Mouse (Mus musculus) adrenal gland, postnatal 4 days (tissue): ENCODE data around the gene Gabarapl2. TPM values are rescaled to one million over a fixed set of nuclear protein-coding genes. Genes with fewer than 3 reads are reported as not detected.

Source experiments
- DNase-seq, 2 experiments: peaks; one replicate each; pipeline ENCODE4 v3.0.0; 2021 to 2022; ENCODE audit warnings: low spot score in 2 of 2, mixed read lengths in 2 of 2
- long read RNA-seq, 2 experiments: library from polyadenylated mRNA; stranded (forward); transcript quantifications; one replicate each; pipeline ENCODE4 v2.0.0; 2021
- total RNA-seq, 2 experiments: library from RNA; stranded (reverse); gene quantifications; 2 replicates each; pipeline ENCODE4 v1.2.3; 2021

Gene Gabarapl2
- 100 to 1,000 TPM; 115 to 125 TPM for total RNA-seq
- long read RNA-seq, experiment 1, transcript Gabarapl2-201 (4 exons, 1,677 nt) = major isoform, 147 of 153 reads
- long read RNA-seq, experiment 1, partial matches to known transcripts = 0 of 153 reads
- long read RNA-seq, experiment 1, other reads (novel, unspliced or antisense) = 6 of 153 reads
- long read RNA-seq, experiment 2, transcript Gabarapl2-201 (4 exons, 1,677 nt) = major isoform, 185 of 191 reads
- long read RNA-seq, experiment 2, partial matches to known transcripts = 1 of 191 reads
- long read RNA-seq, experiment 2, other reads (novel, unspliced or antisense) = 5 of 191 reads

DNA sequence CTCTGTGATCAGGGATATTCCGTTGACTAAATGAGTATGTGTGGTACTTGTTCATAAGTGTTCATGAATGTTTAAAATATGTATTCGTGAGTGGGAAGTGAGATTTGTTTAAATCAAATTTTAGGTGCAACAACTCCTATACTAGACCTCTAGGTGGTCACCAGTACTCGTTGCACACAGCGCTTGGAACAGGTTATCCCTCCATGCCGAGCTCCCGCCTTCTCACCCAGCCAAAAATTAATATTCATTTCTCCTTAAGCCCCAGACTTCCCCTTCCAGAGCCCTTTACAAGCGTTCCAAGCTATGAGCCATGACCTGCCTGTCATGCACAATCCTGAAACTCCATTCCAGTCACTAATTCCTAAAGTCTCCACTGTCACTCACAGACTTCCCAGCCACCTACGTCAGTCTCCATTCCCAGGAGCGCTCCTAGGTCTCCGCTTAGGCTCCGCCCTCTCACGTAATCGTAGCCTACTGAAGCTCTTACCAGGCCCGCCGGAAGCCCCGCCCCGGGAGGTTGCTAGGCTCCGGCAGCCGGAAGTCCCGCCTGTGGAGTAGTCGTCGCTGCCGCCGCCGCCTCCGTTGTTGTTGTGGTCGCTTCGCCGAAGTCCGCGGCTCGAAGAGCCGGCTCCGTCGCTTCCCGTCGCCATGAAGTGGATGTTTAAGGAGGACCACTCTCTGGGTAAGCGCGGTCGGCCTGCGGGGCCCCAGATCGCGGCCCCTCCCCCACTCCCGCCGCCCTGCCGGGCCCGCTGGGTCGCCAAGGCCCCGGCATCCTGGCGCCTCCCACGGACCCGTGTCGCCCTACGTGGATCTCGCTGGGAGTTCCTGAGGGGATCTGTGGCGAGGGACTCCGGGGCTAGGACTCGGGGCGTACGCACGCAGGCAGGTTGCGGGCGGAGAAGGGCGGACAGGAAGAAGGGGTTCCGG lies at the start of gene Gabarapl2:
Gene Gabarapl2 (plus strand): TSS at position 533 of the 930 bp plus-strand sequence.
- peak; percentile 87 to 91 for DNase-seq

DNA sequence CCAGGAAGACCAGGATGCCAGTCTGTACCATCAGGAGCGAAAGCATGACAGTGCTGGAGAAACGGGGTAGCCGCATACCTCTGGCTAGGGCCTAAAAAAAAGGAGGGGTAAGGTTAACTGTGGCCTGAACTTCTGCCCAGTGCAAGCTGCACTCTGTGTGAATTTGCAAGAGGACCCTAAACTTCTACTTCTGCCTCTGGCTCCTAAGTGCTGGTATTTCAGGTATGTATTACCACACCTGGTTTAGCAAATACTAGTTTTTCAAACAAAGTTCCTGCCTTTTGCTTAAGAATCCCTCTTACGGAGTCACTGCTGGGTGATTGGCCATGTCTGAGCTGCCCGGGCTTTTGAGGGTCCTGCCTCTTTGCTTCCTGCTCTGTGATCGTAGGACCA lies 49.6 kb upstream of the Gabarapl2 start:
- DNase-seq = no peak

GRCm38 (mm10) chr8:111891983-111892382 lies 48.5 kb upstream of the Gabarapl2 start:
- DNase-seq = no peak

GRCm38 (mm10) chr8:111892615-111893014 lies 47.9 kb upstream of the Gabarapl2 start:
- no peak for DNase-seq

DNA sequence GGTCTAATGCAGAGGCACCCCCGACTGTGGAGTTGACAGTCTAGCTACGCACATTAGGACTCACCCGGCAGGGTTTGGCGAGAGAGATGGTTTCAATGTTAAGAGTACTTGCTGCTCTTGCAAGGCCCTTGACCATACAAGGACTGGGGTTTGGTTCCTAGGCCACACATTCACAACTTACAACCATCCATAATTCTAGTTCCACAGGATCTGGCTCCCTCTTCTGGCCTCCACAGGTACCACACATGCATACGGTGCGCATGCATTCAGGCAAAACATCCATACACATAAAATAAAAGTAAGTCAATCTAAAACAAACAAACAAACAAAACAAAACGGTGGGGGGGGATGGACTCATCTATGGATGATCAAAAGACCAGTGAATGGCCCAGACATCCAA lies 45.5 kb upstream of the Gabarapl2 start:
- no peak for DNase-seq

GRCm38 (mm10) chr8:111898586-111898985 lies 41.9 kb upstream of the Gabarapl2 start:
- no peak for DNase-seq

- DNase-seq = no peak
Measured at GRCm38 (mm10) chr8:111902080-111902479, 38.4 kb upstream of the Gabarapl2 start.

GRCm38 (mm10) chr8:111905500-111906121 lies 34.9 kb upstream of the Gabarapl2 start:
- DNase-seq = no peak

DNA sequence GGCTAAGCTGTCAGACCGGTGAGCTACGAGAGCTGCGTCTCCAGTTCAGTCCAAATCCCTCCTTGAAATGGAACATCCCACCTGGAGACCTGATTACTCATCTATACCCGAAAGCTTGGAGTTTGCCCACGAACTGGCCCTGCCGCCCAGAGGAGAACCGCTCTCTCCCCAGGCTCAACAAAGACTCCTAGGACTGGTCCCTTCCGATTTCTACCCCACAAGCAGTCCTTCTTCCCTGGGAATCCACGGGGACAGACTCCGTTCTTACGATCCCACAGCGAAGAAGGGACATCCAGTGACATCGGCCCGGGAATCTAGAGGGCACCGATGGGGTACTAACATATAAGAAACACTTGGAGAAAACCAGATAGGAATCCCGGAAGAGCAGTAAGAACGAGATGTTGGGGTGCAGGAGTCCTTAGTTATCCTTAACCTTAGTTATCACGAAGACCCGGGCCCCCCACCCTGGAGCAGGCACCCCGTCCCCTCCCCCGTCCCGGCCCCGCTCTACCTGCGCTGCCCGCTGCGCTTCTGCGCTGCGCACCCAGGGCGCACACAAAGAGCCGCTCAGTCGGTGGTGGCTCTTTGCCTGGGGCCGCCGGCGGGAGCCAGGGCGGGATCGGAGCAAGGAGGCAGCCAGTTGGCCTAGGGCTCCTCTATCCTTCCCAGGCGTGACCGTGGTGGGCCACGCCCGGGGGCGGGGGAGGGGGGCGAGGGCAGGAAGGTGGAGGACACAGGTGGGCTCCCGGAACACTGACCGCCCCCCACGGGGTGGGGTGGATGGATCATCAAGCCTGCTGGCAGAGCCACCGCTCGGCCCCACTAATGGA lies 30.7 kb upstream of the Gabarapl2 start, which contains the start of gene Chst5:
Gene Chst5 (minus strand): TSS at position 827 of the 830 bp plus-strand sequence.
- DNase-seq = no peak

DNA sequence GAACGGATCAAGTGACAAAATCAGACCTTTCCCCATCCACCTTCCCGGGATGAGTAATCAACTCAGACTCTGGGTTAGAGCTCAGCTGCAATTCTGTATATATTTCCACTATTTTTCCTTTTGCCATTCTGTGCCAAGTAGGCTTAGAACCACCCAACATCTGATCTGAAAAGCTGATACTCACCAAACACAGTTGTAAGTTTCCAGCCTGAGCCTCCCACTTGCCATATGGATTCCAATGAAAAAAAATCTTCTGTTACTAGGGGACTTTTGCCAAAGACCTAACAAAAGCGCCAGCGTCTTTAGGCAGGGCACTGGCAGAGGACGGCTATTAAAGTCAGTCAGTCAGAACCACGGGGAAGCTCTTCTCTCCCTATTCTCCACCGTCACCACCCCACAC lies 28.9 kb upstream of the Gabarapl2 start:
- DNase-seq = no peak

GRCm38 (mm10) chr8:111912860-111913432 lies 27.6 kb upstream of the Gabarapl2 start:
- DNase-seq = no peak

DNA sequence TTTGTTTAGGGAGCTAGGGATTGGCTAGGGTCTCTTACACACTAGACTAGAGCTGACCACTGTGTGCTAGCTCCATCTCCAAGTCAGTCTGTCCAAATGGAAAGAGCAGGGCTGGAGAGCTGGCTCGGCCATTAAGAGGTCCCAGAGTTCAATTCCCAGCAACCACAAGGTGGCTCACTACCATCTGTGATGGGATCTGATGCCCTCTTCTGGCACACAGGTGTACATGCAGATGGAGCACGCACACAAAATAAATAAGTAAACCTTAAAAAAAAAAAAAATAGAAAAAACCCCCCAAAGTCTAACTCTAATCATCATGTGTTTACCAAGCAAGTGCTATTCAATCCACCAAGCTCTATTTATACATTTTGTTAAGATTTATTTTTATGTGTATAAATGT lies 20.8 kb upstream of the Gabarapl2 start:
- no peak for DNase-seq

DNA sequence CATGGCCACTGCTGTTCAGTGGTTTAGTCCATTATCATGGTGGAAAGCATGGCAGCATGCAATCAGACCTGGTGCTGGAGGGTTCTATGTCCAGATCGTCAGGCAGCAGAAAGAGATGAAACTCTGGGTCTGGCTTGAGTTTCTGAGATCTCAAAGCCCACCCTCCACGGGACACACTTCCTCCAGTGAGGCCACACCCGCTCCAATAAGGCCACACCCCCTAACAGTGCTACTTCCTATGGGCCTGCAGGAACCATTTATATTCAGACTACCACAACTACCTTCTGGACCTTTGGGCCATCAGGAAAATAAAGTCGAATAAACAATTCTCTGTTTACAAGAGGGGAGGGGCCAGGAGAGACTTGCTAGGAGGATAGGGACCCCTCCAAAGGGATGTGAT lies 19.5 kb upstream of the Gabarapl2 start:
- no peak for DNase-seq

- no peak for DNase-seq
Measured at GRCm38 (mm10) chr8:111923383-111923804, 17.1 kb upstream of the Gabarapl2 start.

DNA sequence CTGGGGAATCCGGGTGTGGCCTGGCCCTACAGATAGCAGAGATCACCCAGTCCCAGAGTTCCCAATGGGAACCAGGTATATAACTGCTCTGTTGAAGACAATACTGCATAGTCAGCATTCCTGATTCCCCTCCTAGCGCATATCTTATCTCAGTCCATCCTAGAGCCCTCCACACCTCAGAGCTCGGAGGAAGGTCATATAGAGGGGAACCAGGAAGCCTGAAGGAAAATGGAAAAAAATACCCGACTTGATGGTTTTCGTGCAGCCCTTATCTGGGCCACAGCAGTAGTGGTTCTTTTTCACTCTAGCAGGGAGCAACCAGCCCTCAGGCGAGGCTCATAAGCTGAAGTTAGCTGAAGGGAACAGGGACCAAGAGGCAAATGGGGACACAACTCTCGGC lies 15.5 kb upstream of the Gabarapl2 start:
- no peak for DNase-seq

GRCm38 (mm10) chr8:111929648-111930344 lies 10.7 kb upstream of the Gabarapl2 start:
- no peak for DNase-seq

DNA sequence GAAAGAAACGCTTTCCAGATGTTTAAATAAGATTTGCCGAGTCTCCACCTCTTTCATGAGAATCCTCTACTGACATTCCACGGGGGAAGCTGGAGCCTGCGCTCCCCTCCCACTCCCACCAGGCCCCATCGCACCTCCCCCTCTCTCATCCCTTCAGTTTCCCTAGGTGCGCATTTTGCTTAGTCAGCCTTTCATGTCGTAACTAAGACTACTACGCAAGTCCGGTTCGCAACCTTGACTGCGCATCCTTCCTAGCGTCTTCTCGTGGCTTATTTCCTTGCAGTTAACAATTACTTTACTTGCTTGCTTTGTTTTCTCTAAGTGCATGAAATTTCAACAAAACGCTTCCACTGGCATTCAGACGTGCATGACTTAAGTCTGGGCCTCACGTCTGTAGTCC lies 8.8 kb upstream of the Gabarapl2 start:
- no peak for DNase-seq

GRCm38 (mm10) chr8:111932580-111933336 lies 7.7 kb upstream of the Gabarapl2 start:
- DNase-seq = no peak
